Mouse (Mus musculus) forebrain, embryonic 16.5 days (tissue): ENCODE measurements at regions not wholly inside any gene's neighbourhood (a gene's known extent, or its start where the extent isn't known, plus 50 kb on each side); places are given as distances from the start of the nearest gene placed in this dataset.

Source experiments
- ATAC-seq: fragments of 200-750 bp; cut with Nextera tagmentation; 2 replicates; pipeline ENCODE4 v1.8.0; 2017; ENCODE audit warnings: mild to moderate bottlenecking, moderate library complexity
- H3K27ac ChIP-seq: fragments of 300-500 bp; sonication (generic); 2 replicates; pipeline ENCODE4 v1.5.1; 2014; ENCODE audit warnings: low read length, control low read depth
- H3K27me3 ChIP-seq: fragments of 300-500 bp; sonication (generic); replicated peaks from 2 replicates; pipeline ENCODE4 v1.6.1; 2014; ENCODE audit warnings: low read length; ENCODE audit not compliant: control insufficient read depth, insufficient read depth
- H3K36me3 ChIP-seq: fragments of 300-500 bp; sonication (generic); 2 replicates; pipeline ENCODE4 v1.6.1; 2014; ENCODE audit not compliant: control insufficient read depth, insufficient read depth
- H3K4me1 ChIP-seq: fragments of 300-500 bp; sonication (generic); replicated peaks from 2 replicates; pipeline ENCODE4 v1.6.1; 2014; ENCODE audit warnings: low read length; ENCODE audit not compliant: control insufficient read depth, insufficient read depth
- H3K4me2 ChIP-seq: fragments of 300-500 bp; sonication (generic); 2 replicates; pipeline ENCODE4 v1.6.1; 2014; ENCODE audit warnings: mild to moderate bottlenecking, low read length, control low read depth
- H3K4me3 ChIP-seq: fragments of 300-500 bp; sonication (generic); replicated peaks from 2 replicates; pipeline ENCODE4 v1.5.1; 2014; ENCODE audit warnings: mild to moderate bottlenecking, low read length, control low read depth
- H3K9ac ChIP-seq: fragments of 300-500 bp; sonication (generic); replicated peaks from 2 replicates; pipeline ENCODE4 v1.6.1; 2014; ENCODE audit warnings: low read depth, low read length, control low read depth
- H3K9me3 ChIP-seq: fragments of 300-500 bp; sonication (generic); 2 replicates; pipeline ENCODE4 v1.6.1; 2016; ENCODE audit warnings: low read length; ENCODE audit not compliant: control insufficient read depth
- WGBS: fragments of 180-500 bp; shearing (Covaris S2); extraction: QIAGEN DNeasy Blood & Tissue Kit; methylation state at CpG from one replicate; pipeline ENCODE4 v1.1.7; 2014; 5-methylcytosine and 5-hydroxymethylcytosine counted together

DNA sequence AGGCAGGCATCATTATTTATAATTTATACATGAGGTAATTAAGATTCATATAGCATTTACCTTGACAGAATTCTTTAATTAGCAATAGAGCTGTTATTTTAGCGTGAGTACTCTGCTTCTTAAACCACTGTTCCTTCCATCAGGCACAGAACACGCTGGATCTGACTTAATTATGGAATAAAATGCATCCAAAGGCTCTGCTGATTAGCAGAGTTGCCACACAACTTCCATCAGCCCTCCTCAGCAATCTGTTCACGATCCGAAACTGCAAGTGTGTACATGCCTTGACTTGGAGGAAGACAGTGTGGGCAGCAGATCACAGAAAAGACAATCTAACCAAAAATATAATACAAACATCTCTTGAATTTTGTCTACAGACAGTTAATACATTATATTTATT, 388.1 kb upstream of the Smc2 start:
- Histone ChIP-seq H3K36me3 (no peaks in the 10 kb centered on the region), H3K9ac (no peak overlapping the region), H3K9me3 (no peaks in the 10 kb centered on the region), H3K4me2 (no peak overlapping the region), H3K27me3 (no peaks in the 10 kb centered on the region), H3K4me3 (no peak overlapping the region), H3K27ac (no peak overlapping the region), H3K4me1 (no peaks in the 10 kb centered on the region)
- peak; percentile 74 for ATAC-seq
- WGBS, result 42% methylated on average over 4 of the region's 4 CpGs

GRCm38 (mm10) chr4:52056031-52056430, 383.0 kb upstream of the Smc2 start:
- Histone ChIP-seq H3K36me3 (no peaks in the 10 kb centered on the region), H3K4me3 (no peak overlapping the region), H3K4me2 (no peak overlapping the region), H3K27me3 (no peaks in the 10 kb centered on the region), H3K9ac (no peak overlapping the region), H3K27ac (no peak overlapping the region), H3K4me1 (no peaks in the 10 kb centered on the region), H3K9me3 (no peaks in the 10 kb centered on the region)
- no peak for ATAC-seq

DNA sequence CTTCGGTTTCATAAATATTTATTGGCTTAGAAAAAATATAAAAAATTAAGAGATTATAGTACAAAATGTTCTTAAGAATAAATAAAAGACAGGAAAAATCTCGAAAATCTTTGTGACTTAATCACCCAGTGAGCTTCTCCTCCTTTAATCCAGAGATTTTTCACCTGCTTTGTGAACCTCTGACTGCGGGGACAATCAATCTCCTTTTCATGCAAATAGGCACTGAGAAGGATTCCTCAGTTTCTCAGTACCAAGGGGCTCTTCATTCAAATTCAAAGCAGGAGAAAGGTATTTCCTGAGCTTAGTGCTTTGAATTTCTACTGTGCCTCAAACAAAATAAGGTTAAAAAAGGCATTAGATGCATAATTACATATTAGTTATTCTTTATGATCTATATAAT, 379.0 kb upstream of the Smc2 start:
- no peak overlapping the region for H3K4me2 ChIP-seq
- 74% methylated on average over 3 of the region's 3 CpGs for WGBS
- H3K27ac ChIP-seq, result no peak overlapping the region
- H3K9ac ChIP-seq, result no peak overlapping the region
- no peak for ATAC-seq
- no peaks in the 10 kb centered on the region for H3K4me1 ChIP-seq
- no peaks in the 10 kb centered on the region for H3K36me3 ChIP-seq
- no peak overlapping the region for H3K4me3 ChIP-seq
- H3K9me3 ChIP-seq, result no peaks in the 10 kb centered on the region
- no peaks in the 10 kb centered on the region for H3K27me3 ChIP-seq

GRCm38 (mm10) chr4:52099187-52099586, 339.9 kb upstream of the Smc2 start:
- no peak overlapping the region for H3K4me2 ChIP-seq
- 57% methylated on average over 3 of the region's 3 CpGs for WGBS
- ATAC-seq, result peak; percentile 78
- H3K4me1 ChIP-seq, result no peaks in the 10 kb centered on the region
- no peaks in the 10 kb centered on the region for H3K27me3 ChIP-seq
- no peaks in the 10 kb centered on the region for H3K9me3 ChIP-seq
- no peak overlapping the region for H3K27ac ChIP-seq
- H3K36me3 ChIP-seq, result no peaks in the 10 kb centered on the region
- no peak overlapping the region for H3K4me3 ChIP-seq
- H3K9ac ChIP-seq, result no peak overlapping the region

GRCm38 (mm10) chr4:52105887-52106286, 333.2 kb upstream of the Smc2 start:
- WGBS, result 90% methylated on average over 12 of the region's 12 CpGs

DNA sequence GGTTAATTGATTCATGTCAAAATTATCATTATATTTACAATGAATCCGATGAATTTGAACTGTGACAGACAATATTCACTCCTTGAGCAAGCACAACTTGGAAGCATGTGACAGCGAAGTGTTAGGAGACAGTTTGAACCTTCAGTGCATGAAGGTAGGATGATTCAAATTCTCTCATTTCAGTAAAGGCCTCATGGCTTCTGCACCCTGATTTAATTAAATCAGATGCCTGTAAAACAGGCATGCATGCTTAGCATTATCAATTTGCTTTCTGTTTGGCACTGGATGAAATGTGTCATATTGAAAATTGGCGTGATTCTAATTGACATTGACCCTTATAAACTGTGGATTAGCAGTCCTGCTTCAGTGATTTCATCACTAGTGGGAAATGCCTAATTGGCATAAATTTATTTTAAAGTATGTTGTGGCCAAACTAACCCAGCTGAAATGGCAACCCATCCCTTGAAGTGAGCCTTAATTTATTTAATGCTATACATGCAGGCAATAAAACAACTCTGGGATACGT, 321.2 kb upstream of the Smc2 start:
- no peak overlapping the region for H3K4me2 ChIP-seq
- peaks cover 11% of the 10 kb centered on the region for H3K4me1 ChIP-seq
- no peaks in the 10 kb centered on the region for H3K27me3 ChIP-seq
- peak; percentile 43 for ATAC-seq
- H3K9me3 ChIP-seq, result no peaks in the 10 kb centered on the region
- no peak overlapping the region for H3K27ac ChIP-seq
- H3K36me3 ChIP-seq, result no peaks in the 10 kb centered on the region
- WGBS, result 51% methylated on average over 4 of the region's 4 CpGs
- H3K9ac ChIP-seq, result no peak overlapping the region
- no peak overlapping the region for H3K4me3 ChIP-seq

More at GRCm38 (mm10) chr4:52105887-52106286, 333.2 kb upstream of the Smc2 start:
- Histone ChIP-seq H3K4me3 (no peak overlapping the region), H3K4me1 (no peaks in the 10 kb centered on the region), H3K9ac (no peak overlapping the region), H3K36me3 (no peaks in the 10 kb centered on the region), H3K27ac (no peak overlapping the region), H3K27me3 (no peaks in the 10 kb centered on the region), H3K4me2 (no peak overlapping the region), H3K9me3 (no peaks in the 10 kb centered on the region)
- ATAC-seq, result no peak

GRCm38 (mm10) chr4:52118439-52119072, 320.5 kb upstream of the Smc2 start:
- Histone ChIP-seq H3K4me2 (no peak overlapping the region), H3K9me3 (no peaks in the 10 kb centered on the region), H3K27ac (no peak overlapping the region), H3K36me3 (no peaks in the 10 kb centered on the region), H3K27me3 (no peaks in the 10 kb centered on the region), H3K9ac (no peak overlapping the region), H3K4me3 (no peak overlapping the region), H3K4me1 (peaks cover 11% of the 10 kb centered on the region)
- ATAC-seq, result peak; percentile 76
- WGBS, result 20% methylated on average over 3 of the region's 3 CpGs

- Histone ChIP-seq H3K4me3 (no peak overlapping the region), H3K36me3 (no peaks in the 10 kb centered on the region), H3K27ac (no peak overlapping the region), H3K9ac (no peak overlapping the region), H3K27me3 (no peaks in the 10 kb centered on the region), H3K4me2 (no peak overlapping the region), H3K4me1 (no peaks in the 10 kb centered on the region), H3K9me3 (no peaks in the 10 kb centered on the region)
- no peak for ATAC-seq
- 78% methylated on average over 6 of the region's 6 CpGs for WGBS
Observed at GRCm38 (mm10) chr4:52152565-52153164, 286.4 kb upstream of the Smc2 start.

DNA sequence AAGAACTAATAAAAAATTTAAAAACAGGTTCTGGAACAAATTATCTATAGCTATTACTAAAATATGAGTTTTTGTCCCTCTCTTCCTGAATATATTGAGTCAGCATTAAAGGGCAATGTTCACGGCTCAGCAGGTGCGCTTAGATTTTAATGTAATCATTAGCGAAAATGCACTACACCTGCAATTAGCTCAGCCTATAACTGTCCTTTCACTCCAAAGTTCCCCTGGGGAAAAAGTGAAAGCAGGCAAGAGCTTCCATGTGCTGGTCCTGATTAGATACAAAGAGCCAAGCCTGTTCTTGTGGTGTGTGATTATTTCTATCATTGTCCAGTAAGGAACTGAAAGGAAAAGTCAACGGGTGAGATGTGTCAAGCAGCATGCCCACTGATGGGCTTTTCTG, 262.8 kb upstream of the Smc2 start:
- no peak overlapping the region for H3K4me3 ChIP-seq
- no peaks in the 10 kb centered on the region for H3K36me3 ChIP-seq
- WGBS, result 80% methylated on average over 4 of the region's 4 CpGs
- no peak overlapping the region for H3K27ac ChIP-seq
- H3K4me2 ChIP-seq, result no peak overlapping the region
- no peak overlapping the region for H3K9ac ChIP-seq
- H3K4me1 ChIP-seq, result no peaks in the 10 kb centered on the region
- H3K9me3 ChIP-seq, result no peaks in the 10 kb centered on the region
- no peaks in the 10 kb centered on the region for H3K27me3 ChIP-seq
- no peak for ATAC-seq
